Mouse (Mus musculus): ENCODE data around the gene Adgrg3.
"Not testable (repeated sequence)": the region's sequence is repeated elsewhere in the genome, so short reads cannot be mapped to it uniquely, and the experiment has no call there.

The Adgrg3 gene

DNA sequence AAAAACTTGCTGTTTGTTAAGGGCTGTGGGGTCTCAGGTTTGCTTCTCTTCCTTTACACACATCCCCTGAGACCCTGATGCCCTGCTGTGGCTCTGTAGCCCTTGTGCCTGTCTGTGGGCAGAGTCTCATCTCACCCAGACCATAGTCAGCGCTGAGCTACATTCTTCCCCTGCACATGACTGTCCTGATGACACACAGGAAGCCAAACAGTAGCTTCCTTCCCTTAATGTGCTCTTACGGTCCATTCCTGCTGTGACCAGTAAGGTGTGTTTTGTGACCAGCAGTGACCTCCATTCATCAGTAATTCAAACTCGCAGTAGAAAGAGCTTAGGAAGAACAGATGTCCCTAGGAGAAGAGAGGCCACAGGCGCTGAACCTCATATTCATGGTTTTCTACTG lies 6.9 kb downstream of the Adgrg3 start:
- no peak for DNase-seq (ENCODE audit: low spot score)

DNA sequence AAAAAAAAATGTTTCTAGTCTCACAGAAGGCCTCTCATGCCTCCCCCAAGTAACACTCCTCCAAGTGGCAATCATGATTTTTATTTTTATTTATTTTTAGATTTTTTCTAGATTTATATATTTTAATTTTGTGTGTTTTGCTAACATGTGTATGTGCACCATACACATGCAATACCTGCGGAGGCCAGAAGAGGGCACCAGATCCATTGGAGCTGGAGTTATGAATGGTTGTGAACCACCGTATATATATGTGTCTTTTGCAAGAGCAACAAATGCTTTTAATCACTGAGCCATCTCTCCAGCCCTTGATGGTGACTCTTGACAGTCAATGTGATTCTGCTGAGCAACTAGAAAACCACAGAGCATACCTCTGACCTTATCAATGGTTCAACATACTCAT lies 7.9 kb downstream of the Adgrg3 start:
- DNase-seq (ENCODE audit: low spot score): no peak

DNA sequence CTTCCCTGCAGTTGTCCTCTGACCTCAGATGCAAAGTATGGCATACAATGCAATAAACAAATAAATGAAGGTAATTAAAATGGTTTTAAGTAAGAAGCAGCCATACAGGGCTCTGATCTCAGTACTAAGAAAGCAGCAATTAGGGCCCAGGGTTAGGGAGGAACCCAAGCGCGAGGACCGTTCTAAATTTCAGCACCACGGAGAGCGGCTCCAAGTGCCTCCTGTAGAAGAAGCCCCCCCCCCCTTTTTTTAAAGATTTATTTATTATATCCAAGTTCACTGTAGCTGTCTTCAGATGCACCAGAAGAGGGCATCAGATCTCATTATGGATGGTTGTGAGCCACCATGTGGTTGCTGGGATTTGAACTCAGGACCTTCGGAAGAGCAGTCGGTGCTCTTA lies 10.9 kb downstream of the Adgrg3 start:
- DNase-seq (ENCODE audit: low spot score): not testable (repeated sequence)

DNA sequence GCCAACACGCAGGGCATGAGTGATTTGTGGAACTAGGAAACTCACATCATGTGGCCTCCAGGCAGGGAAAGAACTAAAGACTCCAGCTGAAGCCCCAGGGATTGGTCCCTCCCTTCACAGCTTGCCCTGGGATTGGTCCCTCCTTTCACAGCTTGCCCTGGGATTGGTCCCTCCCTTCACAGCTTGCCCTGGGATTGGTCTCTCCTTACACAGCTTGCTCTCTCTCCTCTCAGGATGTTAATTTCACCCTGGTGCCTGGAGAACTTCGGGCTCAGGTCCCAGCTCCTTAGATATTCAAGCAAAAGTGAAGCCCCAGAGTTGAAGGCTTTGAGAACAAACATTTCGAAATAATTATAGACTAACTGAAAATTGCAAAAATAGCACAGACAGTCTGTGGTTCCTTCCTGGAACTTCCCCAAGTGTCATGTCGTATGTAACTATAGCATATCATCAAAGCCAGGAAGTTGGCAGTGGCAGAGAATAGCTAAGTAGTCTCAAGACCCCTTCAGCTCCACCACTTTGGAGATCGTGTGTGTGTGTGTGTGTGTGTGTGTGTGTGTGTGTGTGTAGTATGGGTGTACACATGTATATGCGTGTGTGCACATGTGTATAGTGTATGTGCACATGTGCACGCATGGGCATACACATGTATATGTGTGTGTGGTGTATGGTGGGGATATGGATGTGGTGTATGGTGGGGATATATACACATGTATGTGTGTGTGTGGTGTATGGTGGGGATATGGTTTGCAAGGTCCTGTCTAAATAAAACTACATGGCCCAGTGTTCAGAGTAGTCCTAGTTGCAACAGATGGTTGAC lies 19.8 kb downstream of the Adgrg3 start:
- peak; percentile 22 for DNase-seq (ENCODE audit: low spot score)

DNA sequence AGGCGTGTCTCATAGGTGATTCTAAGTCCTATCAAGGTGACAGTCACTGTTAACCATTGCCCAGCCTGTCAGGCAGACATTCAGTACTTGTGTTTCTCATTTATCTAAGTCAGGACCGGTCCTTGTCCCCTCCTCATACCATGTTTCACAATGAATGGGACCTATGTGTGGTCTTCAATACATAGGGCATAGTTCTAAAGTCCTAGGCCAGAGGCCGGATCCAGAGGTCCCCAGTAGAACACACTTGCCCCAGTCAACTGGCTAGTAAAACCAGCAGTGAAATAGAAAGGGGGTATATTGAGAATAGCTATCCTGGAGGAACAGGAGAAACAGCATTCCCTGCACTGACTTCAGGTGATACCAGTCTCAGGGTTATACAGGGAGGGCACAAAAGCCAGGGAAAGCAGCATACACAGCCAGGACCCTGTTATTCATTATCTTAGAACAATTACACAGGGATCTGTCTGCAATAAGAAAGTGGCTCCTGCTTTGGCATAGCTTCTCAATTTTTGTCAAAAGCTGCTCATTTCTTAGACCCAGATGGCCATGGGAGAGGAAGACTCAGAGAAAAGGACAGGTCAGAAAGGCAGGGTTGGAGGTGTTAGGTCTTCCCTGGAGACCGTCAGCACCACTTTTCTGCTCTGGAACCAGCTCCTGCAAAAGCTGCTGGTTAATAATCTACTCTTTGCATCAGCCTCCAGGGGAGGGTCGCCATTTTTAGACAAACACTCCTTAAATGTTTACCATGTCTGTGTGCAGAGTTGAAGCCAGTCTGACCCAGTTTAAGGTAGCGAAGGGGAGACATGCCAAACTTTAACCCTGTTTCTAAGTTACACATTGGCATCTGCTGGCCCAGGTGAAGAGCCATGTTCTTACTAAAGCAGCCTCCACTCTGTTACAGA lies 24.6 kb downstream of the Adgrg3 start:
- DNase-seq (ENCODE audit: low spot score): no peak

DNA sequence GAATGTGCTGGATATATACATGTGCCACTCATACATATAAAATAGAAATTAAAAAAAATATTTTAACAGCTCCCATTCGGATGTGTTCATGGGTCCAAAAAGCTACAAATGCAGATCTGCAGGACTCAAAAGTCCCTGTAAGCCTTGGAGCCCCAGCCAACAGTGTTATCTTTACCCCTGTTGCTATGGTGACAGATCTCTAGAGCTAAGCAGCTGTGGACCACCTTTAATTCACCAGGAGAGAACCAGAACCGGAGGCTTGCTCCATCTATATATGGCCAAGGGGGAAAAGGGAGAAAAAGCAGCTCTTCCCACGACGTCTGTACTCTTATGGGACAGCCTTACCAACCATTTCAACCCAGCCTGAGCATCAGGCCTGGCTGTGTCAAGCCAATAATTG lies 27.3 kb downstream of the Adgrg3 start:
- DNase-seq (ENCODE audit: low spot score): no peak

DNA sequence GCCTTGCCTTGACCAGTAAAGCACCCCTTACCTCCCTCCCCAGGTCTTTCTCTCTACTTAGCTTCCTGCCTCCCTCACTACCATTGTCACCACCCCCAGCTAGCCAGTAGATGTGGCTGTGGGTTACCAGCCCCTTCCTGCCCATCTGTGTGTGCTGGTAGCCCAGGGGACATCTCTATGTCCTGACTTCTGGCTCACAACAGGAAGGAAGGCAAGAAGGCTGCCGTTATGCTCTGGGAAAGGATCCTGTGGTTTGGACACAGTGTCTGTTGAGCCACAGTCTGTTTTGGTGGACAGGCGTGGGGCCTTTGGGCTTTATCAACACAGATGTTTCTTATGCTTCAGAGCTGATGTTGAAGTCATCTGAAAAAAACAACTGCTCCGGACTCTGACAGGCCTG lies 29.5 kb downstream of the Adgrg3 start:
- DNase-seq (ENCODE audit: low spot score): no peak

DNA sequence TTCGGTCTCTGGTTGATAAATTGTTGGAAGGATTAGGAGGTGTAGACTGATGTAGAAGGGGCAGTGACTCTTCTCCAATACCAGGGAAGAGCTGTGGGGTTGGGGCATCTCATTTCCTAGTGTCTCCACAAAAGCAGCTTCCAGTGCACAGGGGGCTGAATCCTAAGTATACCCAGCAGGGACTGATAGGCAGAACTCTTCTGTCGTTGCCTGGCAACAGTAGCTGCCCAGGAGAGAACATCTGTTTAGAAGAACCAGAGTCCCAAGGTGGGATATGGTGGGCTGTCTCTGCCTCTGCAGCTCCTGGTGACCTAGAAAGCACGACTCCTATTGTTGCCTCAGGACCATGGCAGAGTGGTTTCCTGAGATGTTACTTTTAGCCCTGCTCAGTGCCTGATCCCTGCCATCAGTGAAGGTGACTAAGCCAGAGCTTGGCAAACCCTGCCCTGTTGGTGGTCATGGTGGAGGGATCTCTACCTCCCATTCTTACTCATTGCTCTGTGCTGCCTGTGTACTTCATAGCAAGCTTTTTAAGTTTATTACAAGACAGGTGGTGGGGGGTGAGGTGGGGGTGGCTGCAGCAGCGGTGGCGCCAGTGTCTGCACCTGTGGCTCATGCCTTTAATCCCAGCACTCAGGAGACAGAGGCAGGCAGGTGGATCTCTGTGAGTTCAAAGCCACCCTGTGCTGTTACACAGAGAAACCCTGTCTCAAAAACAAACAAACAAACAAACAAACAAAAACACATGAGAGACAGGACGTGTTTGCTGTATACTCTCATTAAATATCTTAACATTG lies 30.6 kb downstream of the Adgrg3 start:
- DNase-seq (ENCODE audit: low spot score): no peak

DNA sequence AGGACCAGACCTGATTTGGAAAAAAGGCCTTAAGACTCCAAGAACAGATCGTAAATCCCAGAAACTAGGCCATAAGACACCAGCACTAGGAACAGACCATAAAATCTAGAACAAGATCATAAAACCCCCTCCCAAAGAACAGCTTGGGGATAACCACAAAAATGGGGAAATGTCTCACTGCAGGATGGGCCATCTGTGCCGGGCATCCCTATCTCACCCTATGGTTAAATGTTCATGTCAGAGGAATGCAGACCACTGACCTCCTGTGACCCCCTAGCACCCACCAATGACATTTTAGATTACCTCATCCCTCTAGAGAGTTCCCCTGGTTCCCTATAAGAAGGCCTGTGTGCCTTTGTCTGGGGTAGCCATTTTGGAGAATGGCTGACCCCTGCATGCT lies 32.1 kb downstream of the Adgrg3 start:
- no peak for DNase-seq (ENCODE audit: low spot score)

DNA sequence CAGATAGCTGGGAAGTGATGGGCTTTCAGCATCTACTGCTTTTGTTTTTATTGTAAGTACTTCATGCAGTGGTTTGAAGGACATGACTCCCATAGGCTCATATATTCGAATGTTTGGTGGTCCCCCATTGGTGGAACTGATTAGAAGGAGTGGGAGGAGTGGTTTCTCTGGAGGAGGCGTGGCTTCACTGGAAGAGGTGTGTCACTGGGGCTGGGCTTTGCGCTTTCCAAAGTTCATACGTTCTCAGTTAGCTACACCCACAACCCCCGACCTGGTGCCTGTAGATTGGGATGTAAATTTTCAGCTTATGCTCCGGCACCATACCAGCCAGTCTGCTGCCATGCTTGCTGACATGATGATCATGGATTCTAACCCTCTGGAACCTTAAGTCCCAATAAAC lies 36.9 kb downstream of the Adgrg3 start:
- no peak for DNase-seq (ENCODE audit: low spot score)

DNA sequence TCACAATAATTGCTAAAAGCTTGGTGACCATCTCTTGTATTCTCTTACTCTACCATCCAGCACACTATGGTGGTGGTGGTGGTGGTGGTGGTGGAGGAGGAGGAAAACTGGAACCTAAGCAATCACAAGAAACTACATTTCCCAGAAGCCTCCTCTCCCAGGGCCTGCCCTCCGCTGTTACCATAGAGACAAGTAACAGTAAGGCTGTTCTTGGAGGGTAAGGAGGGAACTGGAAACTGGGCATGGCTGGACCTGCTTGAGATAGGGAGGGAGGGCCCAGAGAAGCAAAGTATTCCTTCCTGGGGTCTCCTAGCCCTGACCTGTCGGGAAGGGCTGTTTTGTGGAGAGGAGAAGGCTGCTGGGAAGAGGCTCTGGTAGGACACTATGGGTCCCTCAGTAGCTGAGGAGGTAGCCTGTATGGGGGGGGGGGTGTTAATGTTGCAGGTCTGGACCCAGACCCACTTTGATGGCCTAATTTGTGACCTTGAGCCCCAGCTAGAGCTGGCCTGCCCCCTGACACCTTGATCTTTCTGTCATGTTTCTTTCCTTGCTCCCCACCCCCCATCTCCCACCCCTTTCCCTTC lies 37.5 kb downstream of the Adgrg3 start, which contains the start of gene Drc7:
Gene Drc7 (plus strand): TSS at position 177 of the 584 bp plus-strand sequence.
- peak; percentile 22 for DNase-seq (ENCODE audit: low spot score)

DNA sequence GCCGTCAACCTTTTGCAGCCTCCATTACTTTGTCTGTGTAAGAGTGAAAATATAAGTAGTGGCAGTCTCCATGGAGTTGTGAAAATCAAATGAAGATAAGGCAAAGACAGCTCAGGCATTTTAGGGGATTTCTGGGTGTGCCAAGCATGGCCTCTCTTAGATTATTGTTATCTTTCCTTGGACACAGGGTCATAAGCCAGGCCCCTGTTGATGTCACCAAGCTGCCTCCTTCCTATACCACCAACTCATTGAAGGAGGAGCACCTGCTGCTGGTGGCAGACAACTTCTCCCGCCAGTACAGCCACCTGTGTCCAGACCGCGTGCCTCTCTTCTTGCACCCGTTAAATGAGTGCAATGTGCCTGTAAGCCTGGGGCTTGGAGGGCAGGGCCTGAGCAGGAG lies 38.9 kb downstream of the Adgrg3 start:
- no peak for DNase-seq (ENCODE audit: low spot score)

DNA sequence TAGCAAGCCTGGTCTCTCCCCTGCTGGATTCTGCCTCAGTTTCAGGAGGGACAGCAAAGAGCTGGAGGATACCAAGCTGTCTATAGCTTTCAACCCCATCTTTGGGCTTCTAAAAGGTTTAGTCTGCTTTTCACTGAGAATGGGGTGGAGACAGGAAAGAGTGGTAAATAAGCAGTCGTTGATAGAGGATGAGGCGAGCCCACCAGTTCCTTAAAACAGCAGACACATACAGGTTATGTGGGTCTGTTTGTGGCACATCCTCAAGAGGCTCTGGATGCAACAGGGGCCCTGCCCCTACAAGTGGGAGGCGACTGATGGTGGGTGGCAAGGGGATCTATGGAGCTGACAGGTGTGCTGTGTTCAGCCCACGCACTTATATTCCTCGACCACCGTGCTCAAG lies 41.2 kb downstream of the Adgrg3 start:
- DNase-seq (ENCODE audit: low spot score): no peak

DNA sequence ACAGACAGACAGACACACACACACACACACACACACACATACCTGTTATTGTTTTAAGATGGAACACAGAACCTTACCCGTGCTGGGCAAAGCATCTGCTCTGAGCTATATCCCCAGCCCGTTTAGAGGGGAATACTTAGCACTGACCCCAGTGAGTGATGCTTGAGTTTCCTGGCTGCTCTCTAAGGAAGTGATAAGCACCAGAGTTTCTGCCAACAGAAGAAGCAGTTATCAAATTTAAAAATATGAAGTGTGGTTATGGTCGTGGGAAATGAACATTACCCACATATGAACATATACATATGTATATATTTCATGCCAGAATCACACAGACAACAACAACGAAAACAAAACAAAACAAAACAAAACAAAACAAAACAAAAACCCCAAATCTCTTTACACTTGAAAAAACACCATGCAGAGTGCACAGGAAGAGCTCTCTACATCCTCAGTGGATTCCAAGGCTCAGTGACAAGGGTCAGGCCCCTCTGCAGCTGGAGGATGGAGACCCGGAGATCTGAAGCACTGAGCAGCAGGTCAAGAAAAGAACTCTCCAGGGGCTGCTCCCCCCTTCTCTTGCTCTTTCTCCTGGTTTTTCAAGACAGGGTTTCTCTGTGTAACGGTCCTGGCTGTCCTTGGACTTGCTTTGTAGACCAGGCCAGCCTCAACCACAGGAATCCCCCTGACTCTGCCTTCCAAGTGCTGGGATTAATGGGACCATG lies 42.5 kb downstream of the Adgrg3 start:
- DNase-seq (ENCODE audit: low spot score): no peak

DNA sequence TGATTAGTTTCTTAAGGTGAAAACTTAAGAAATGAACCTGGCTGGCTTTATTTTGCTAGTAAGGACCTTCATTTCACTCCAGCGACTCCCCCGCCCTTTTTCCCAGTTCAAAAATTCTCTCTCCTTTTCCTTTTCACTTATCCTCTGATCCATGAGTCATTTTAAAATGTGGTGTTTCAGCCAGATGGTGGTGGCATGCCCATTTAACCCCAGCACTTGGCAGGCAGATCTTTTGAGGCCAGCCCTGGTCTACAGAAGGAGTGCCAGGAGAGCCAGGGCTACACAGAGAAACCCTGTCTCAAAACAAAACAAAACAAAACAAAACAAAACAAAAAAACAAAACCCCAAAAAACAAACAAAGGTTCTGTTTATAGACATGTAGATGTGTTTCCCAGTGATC lies 47.0 kb downstream of the Adgrg3 start:
- no peak for DNase-seq (ENCODE audit: low spot score)

DNA sequence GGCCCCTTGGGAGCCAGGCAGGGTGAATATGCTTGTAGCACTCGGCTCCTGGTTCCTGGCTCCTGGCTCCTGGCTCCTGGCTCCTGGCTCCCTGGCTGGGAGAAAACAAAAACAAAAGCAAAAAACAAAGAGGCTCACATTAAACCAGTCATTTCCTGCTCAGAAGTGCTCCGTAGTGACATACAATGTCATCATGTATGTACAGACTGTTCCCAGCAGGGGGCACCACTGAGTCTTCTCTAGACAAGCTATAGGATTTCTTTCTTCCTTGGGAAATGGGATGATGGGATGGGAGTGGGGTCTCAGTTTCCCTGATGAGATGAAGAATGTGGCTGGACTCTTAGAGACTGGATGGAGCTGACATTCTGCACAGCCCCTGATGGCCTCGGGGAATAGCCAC lies 50.1 kb downstream of the Adgrg3 start:
- DNase-seq (ENCODE audit: low spot score): peak; percentile 47

DNA sequence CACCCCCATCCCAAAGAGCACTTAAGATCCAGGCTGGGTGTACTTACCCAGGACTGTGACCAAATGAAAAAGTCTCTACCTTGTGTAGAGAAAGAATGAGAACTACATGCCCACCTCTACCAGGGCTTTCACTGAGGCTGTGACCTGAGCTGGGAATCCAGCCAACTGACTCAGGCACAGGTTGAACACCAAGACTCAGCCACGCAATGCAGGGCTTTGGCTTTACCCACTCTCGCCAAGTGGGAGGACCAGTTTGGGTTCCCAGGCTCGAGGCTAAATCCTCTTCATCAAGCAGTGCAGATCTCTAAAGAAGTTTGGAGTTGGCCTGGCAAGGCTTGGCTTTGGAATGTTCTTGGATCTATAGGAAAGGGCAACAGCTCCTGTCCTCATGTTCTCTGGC lies 58.0 kb downstream of the Adgrg3 start:
- DNase-seq (ENCODE audit: low spot score): no peak

DNA sequence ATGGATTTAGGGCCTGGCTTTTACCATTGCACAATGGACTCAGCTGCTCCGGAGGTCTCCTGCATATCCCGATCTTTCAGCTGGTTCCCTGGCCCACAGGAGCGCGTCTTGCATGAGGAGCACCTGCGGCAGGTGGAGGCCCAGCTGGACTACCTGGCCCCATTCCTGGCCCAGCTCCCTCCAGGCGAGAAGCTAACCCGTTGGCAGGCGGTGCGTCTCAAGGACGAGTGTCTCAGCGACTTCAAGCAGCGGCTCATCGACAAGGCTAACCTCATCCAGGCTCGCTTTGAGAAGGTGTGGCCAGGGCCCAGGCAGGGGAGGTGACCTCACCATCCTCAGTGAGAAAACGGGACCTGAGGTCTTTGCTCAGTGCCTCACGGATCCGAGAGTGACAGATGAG lies 58.7 kb downstream of the Adgrg3 start:
- no peak for DNase-seq (ENCODE audit: low spot score)

DNA sequence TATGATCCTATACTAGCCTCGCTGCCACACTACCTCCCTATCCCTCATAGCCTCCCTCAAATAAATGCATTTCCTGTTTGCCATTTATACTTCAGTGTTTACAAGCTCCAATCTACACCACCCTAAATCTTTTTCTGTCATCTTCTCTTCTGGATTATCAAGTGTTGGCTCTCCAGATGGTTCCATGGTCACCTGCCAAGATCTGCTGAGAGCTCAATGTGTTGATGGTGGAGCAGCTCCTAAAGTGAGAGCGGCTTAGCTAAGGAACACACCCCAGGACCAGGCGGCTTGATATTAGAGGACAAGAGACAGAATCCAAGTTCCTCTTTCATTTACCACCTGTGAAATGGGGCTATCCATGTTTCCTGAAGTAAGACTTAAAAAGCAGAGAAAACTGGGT lies 60.6 kb downstream of the Adgrg3 start:
- no peak for DNase-seq (ENCODE audit: low spot score)

DNA sequence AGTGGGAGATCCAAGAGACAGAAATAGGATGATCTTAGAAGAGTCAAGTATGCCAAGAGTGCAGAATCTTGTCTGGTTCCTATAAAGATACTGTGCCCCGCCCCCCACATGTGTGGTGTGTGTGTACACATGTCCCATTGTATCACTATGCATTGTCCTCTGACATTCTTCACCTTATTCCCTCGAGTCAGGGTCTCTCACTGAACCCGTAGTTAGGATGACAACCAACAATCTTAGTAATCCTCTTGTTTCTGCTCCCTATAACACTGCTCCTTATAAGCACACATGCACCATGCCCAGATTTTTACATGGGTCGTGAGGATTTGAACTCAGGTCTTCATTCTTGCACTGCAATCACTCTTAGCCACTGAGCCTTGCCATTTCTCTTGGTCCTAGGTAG lies 61.8 kb downstream of the Adgrg3 start:
- DNase-seq (ENCODE audit: low spot score): no peak

Data from layer of hippocampus, adult 11-12 months (tissue).